Mouse (Mus musculus): Measurements from ENCODE around the gene Fbxo22. TPM values are rescaled to one million over a fixed set of nuclear protein-coding genes. Genes with fewer than 3 reads are reported as not detected.
"Not testable (repeated sequence)": the region's sequence is repeated elsewhere in the genome, so short reads cannot be mapped to it uniquely, and the experiment has no call there.

The Fbxo22 gene
- polyA plus RNA-seq, 1 experiment from 2014 or later: 92.9 TPM

GRCm38 (mm10) chr9:55244079-55244478 is 35.4 kb downstream of the Fbxo22 start:
- Histone ChIP-seq H3K27me3 (ENCODE audit: control insufficient read depth, insufficient read depth, low read length) (no peaks in the 10 kb centered on the region), H3K4me2 (replicated peaks; ENCODE audit: low read depth, low read length) (no peak overlapping the region), H3K9ac (ENCODE audit: low read depth, low read length) (no peak overlapping the region), H3K4me3 (ENCODE audit: low read depth, low read length) (no peak overlapping the region), H3K9me3 (ENCODE audit: control insufficient read depth, low read length) (no peaks in the 10 kb centered on the region), H3K27ac (ENCODE audit: low read depth, low read length) (no peak overlapping the region), H3K4me1 (replicated peaks; ENCODE audit: control insufficient read depth, insufficient read depth, low read length) (no peaks in the 10 kb centered on the region), H3K36me3 (ENCODE audit: control insufficient read depth, insufficient read depth, low read length) (no peaks in the 10 kb centered on the region)
- ATAC-seq (ENCODE audit: low FRiP score) (no peak), DNase-seq (ENCODE audit: low spot score) (no peak)
- 82% methylated on average over 3 of the region's 3 CpGs for WGBS

GRCm38 (mm10) chr9:55245057-55245750 is 36.5 kb downstream of the Fbxo22 start:
- not testable (repeated sequence) for DNase-seq (ENCODE audit: low spot score); H3K9me3 ChIP-seq (ENCODE audit: control insufficient read depth, low read length); H3K9ac ChIP-seq (ENCODE audit: low read depth, low read length); H3K36me3 ChIP-seq (ENCODE audit: control insufficient read depth, insufficient read depth, low read length); ATAC-seq (ENCODE audit: low FRiP score); H3K27ac ChIP-seq (ENCODE audit: low read depth, low read length); H3K4me2 ChIP-seq (replicated peaks; ENCODE audit: low read depth, low read length); H3K4me1 ChIP-seq (replicated peaks; ENCODE audit: control insufficient read depth, insufficient read depth, low read length); H3K27me3 ChIP-seq (ENCODE audit: control insufficient read depth, insufficient read depth, low read length); H3K4me3 ChIP-seq (ENCODE audit: low read depth, low read length)
- WGBS: 96% methylated on average over 1 of the region's 1 CpGs

GRCm38 (mm10) chr9:55246440-55246839 is 37.7 kb downstream of the Fbxo22 start:
- ATAC-seq (ENCODE audit: low FRiP score) (no peak), DNase-seq (ENCODE audit: low spot score) (no peak)
- H3K9ac ChIP-seq (ENCODE audit: low read depth, low read length): no peak overlapping the region
- no peak overlapping the region for H3K4me2 ChIP-seq (replicated peaks; ENCODE audit: low read depth, low read length)
- no peaks in the 10 kb centered on the region for H3K27me3 ChIP-seq (ENCODE audit: control insufficient read depth, insufficient read depth, low read length)
- H3K9me3 ChIP-seq (ENCODE audit: control insufficient read depth, low read length): no peaks in the 10 kb centered on the region
- 75% methylated on average over 8 of the region's 8 CpGs for WGBS
- H3K4me1 ChIP-seq (replicated peaks; ENCODE audit: control insufficient read depth, insufficient read depth, low read length): no peaks in the 10 kb centered on the region
- H3K27ac ChIP-seq (ENCODE audit: low read depth, low read length): no peak overlapping the region
- no peaks in the 10 kb centered on the region for H3K36me3 ChIP-seq (ENCODE audit: control insufficient read depth, insufficient read depth, low read length)
- no peak overlapping the region for H3K4me3 ChIP-seq (ENCODE audit: low read depth, low read length)

DNA sequence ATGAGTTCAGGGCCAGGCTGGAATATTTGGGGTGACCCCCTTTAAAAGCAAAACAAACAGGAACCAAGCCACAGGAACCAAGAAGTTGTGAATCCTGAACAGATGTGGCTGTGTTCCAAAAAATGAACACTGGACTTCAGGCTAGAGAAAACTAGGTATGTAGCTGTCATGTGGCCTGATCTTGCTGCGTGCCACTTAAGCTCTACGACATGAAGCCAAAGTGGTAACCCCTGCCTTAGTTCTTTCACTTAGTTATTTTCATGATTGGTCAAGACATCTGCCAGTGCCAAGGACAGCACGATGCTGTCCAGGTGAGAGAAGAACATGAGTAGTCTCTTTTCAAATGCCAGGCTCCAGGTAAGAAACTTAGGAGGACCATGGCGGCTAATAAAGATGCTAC is 38.2 kb downstream of the Fbxo22 start:
- DNase-seq (ENCODE audit: low spot score) (no peak), ATAC-seq (ENCODE audit: low FRiP score) (no peak)
- Histone ChIP-seq H3K36me3 (ENCODE audit: control insufficient read depth, insufficient read depth, low read length) (no peaks in the 10 kb centered on the region), H3K9me3 (ENCODE audit: control insufficient read depth, low read length) (no peaks in the 10 kb centered on the region), H3K4me1 (replicated peaks; ENCODE audit: control insufficient read depth, insufficient read depth, low read length) (no peaks in the 10 kb centered on the region), H3K4me2 (replicated peaks; ENCODE audit: low read depth, low read length) (no peak overlapping the region), H3K27me3 (ENCODE audit: control insufficient read depth, insufficient read depth, low read length) (no peaks in the 10 kb centered on the region), H3K4me3 (ENCODE audit: low read depth, low read length) (no peak overlapping the region), H3K9ac (ENCODE audit: low read depth, low read length) (no peak overlapping the region), H3K27ac (ENCODE audit: low read depth, low read length) (no peak overlapping the region)
- 93% methylated on average over 4 of the region's 4 CpGs for WGBS

DNA sequence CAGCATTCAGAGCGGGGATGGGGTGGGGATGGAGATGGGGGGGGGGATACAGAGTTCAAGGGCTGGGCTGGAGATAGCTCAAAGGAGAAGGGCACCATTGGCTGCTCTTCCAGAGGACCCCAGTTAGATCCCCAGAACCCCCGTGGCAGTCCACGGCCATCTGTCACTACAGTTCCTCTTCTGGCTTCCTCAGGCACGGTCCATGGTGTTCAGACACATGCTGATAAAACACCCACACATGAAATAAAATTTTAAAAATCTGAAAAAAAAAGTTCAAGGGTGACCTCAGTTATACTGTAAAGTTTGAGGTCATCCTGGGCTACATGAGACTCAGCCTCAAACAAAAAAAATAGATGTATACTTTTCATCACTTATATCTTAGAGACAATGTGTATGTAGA is 39.7 kb downstream of the Fbxo22 start:
- no peak overlapping the region for H3K9ac ChIP-seq (ENCODE audit: low read depth, low read length)
- H3K4me2 ChIP-seq (replicated peaks; ENCODE audit: low read depth, low read length): no peak overlapping the region
- no peaks in the 10 kb centered on the region for H3K27me3 ChIP-seq (ENCODE audit: control insufficient read depth, insufficient read depth, low read length)
- H3K4me3 ChIP-seq (ENCODE audit: low read depth, low read length): no peak overlapping the region
- 86% methylated on average over 4 of the region's 4 CpGs for WGBS
- ATAC-seq (ENCODE audit: low FRiP score) (no peak), DNase-seq (ENCODE audit: low spot score) (no peak)
- no peaks in the 10 kb centered on the region for H3K36me3 ChIP-seq (ENCODE audit: control insufficient read depth, insufficient read depth, low read length)
- no peak overlapping the region for H3K27ac ChIP-seq (ENCODE audit: low read depth, low read length)
- no peaks in the 10 kb centered on the region for H3K9me3 ChIP-seq (ENCODE audit: control insufficient read depth, low read length)
- H3K4me1 ChIP-seq (replicated peaks; ENCODE audit: control insufficient read depth, insufficient read depth, low read length): no peaks in the 10 kb centered on the region

DNA sequence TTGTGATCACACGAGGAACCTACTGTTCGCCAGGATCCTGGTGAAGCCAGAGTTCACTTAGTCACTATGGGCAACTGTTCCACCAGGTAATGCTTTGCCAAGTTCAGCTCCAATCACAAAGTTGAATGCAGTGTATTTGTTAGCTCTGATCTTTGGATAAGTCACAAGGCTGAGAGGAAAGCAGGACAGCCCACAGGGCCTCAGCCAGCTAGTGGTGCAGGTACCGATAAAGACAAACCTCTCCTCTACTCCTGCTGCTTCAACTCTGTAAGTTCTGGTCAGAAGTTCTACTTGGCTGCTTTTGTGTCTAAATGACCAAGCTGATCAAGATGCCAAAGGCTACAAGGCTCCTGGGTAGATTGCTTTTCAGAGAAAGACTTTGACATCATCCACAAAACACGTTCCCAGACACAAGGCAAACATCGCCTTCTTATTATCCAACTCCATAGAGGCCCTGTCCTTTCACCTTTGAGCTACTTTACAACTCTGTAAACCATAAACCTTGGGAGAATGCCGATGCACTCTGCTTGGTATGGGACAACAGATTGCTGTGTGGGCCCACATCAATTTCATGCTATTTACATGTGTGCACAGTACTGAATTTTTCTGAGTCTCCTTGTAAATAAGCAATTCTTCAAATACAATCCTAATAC is 42.0 kb downstream of the Fbxo22 start:
- Histone ChIP-seq H3K36me3 (ENCODE audit: control insufficient read depth, insufficient read depth, low read length) (no peaks in the 10 kb centered on the region), H3K27ac (ENCODE audit: low read depth, low read length) (no peak overlapping the region), H3K9me3 (ENCODE audit: control insufficient read depth, low read length) (no peaks in the 10 kb centered on the region), H3K4me1 (replicated peaks; ENCODE audit: control insufficient read depth, insufficient read depth, low read length) (no peaks in the 10 kb centered on the region), H3K9ac (ENCODE audit: low read depth, low read length) (no peak overlapping the region), H3K4me3 (ENCODE audit: low read depth, low read length) (no peak overlapping the region), H3K4me2 (replicated peaks; ENCODE audit: low read depth, low read length) (no peak overlapping the region), H3K27me3 (ENCODE audit: control insufficient read depth, insufficient read depth, low read length) (no peaks in the 10 kb centered on the region)
- WGBS: 86% methylated on average over 6 of the region's 6 CpGs
- ATAC-seq (ENCODE audit: low FRiP score) (no peak), DNase-seq (ENCODE audit: low spot score) (no peak)

GRCm38 (mm10) chr9:55252097-55252496 is 43.4 kb downstream of the Fbxo22 start:
- WGBS: 60% methylated on average over 2 of the region's 2 CpGs
- H3K9ac ChIP-seq (ENCODE audit: low read depth, low read length); DNase-seq (ENCODE audit: low spot score); H3K27ac ChIP-seq (ENCODE audit: low read depth, low read length); H3K4me2 ChIP-seq (replicated peaks; ENCODE audit: low read depth, low read length); H3K4me3 ChIP-seq (ENCODE audit: low read depth, low read length); H3K36me3 ChIP-seq (ENCODE audit: control insufficient read depth, insufficient read depth, low read length); H3K4me1 ChIP-seq (replicated peaks; ENCODE audit: control insufficient read depth, insufficient read depth, low read length); H3K27me3 ChIP-seq (ENCODE audit: control insufficient read depth, insufficient read depth, low read length); ATAC-seq (ENCODE audit: low FRiP score); H3K9me3 ChIP-seq (ENCODE audit: control insufficient read depth, low read length): not testable (repeated sequence)

GRCm38 (mm10) chr9:55253849-55254248 is 45.1 kb downstream of the Fbxo22 start:
- ATAC-seq (ENCODE audit: low FRiP score): no peak
- Histone ChIP-seq H3K27ac (ENCODE audit: low read depth, low read length) (no peak overlapping the region), H3K9me3 (ENCODE audit: control insufficient read depth, low read length) (no peaks in the 10 kb centered on the region), H3K36me3 (ENCODE audit: control insufficient read depth, insufficient read depth, low read length) (no peaks in the 10 kb centered on the region), H3K4me1 (replicated peaks; ENCODE audit: control insufficient read depth, insufficient read depth, low read length) (no peaks in the 10 kb centered on the region), H3K27me3 (ENCODE audit: control insufficient read depth, insufficient read depth, low read length) (no peaks in the 10 kb centered on the region), H3K4me2 (replicated peaks; ENCODE audit: low read depth, low read length) (no peak overlapping the region), H3K4me3 (ENCODE audit: low read depth, low read length) (no peak overlapping the region), H3K9ac (ENCODE audit: low read depth, low read length) (no peak overlapping the region)
- 88% methylated on average over 1 of the region's 1 CpGs for WGBS
- DNase-seq (ENCODE audit: low spot score): no peak

DNA sequence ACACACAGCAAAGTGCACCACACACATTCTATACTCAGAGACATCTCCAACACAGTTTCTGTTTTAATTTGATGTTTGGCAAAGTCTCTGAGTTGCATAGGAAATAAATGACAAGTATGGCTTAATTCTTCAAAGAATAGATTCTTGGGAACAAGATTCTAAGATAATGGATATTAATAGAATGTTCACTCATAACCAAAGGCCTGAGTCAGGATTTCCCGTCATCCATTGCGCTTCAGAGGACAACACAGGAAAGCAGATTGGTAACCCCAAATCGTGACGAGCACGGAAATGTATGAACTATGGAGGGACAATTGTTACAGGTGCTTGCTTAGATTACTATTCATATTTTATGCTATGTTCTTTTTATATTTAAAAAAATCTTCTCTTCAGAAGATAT is 46.3 kb downstream of the Fbxo22 start:
- WGBS: 94% methylated on average over 5 of the region's 5 CpGs
- ATAC-seq (ENCODE audit: low FRiP score) (no peak), DNase-seq (ENCODE audit: low spot score) (no peak)

More for the DNA sequence above, 46.3 kb downstream of the Fbxo22 start:
- Histone ChIP-seq H3K27ac (ENCODE audit: low read depth, low read length) (no peak overlapping the region), H3K4me3 (ENCODE audit: low read depth, low read length) (no peak overlapping the region), H3K36me3 (ENCODE audit: control insufficient read depth, insufficient read depth, low read length) (no peaks in the 10 kb centered on the region), H3K4me1 (replicated peaks; ENCODE audit: control insufficient read depth, insufficient read depth, low read length) (no peaks in the 10 kb centered on the region), H3K9me3 (ENCODE audit: control insufficient read depth, low read length) (no peaks in the 10 kb centered on the region), H3K27me3 (ENCODE audit: control insufficient read depth, insufficient read depth, low read length) (no peaks in the 10 kb centered on the region), H3K4me2 (replicated peaks; ENCODE audit: low read depth, low read length) (no peak overlapping the region), H3K9ac (ENCODE audit: low read depth, low read length) (no peak overlapping the region)
